Mouse (Mus musculus) mammary gland, adult 2 months (tissue): Measurements from ENCODE around the gene Stk11. TPM values are rescaled to one million over a fixed set of nuclear protein-coding genes. Genes with fewer than 3 reads are reported as not detected.

Source experiments
- polyA plus RNA-seq: library from polyadenylated mRNA; depleted of rRNA; stranded (reverse); fragments of >200 nt; gene quantifications from 2 replicates; pipeline ENCODE4 v1.2.3, GENCODE M21; 2012; ENCODE audit warnings: low replicate concordance; rRNA removed

Gene Stk11
- polyA plus RNA-seq, result 164 and 186 TPM in 2 replicates

DNA sequence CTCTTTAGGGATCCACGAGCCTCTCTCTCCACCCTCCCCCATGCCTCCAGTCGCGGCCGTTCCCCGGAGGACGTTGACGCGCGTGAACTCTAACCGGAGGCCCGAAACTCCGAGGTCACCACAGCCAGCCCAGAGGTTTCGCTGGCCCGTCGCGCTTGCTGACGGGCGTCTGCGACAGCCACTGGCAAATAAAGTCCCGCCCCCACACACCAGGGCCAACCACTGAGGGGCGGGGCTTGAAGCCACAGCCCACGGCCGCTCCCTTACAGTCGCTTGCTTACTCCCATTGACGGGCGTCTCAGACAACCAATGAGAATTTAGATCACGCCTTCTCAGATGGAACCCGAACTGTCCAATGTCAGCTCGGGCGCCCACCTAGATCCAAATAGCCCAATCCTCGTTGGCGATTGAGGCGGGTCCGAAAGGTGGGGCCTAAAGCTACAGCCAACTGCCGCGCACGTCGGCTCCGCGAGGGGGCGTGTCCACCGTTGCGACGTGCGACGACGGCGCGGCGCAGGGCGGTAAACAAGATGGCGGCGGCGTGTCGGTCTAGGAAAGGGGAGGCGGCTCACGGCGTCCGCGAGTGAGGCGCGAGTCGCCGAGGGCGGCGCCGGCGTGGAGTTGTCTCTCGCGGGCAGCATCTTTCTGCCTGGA lies at the start of gene Stk11:
Stk11 (plus strand) TSS at position 514 of the 654 bp plus-strand sequence.

GRCm38 (mm10) chr10:80105460-80105859 lies 10.1 kb upstream of the Stk11 start, which contains the start of gene Sbno2:
TSS of gene Sbno2 (minus strand) at chr10:80105571.

DNA sequence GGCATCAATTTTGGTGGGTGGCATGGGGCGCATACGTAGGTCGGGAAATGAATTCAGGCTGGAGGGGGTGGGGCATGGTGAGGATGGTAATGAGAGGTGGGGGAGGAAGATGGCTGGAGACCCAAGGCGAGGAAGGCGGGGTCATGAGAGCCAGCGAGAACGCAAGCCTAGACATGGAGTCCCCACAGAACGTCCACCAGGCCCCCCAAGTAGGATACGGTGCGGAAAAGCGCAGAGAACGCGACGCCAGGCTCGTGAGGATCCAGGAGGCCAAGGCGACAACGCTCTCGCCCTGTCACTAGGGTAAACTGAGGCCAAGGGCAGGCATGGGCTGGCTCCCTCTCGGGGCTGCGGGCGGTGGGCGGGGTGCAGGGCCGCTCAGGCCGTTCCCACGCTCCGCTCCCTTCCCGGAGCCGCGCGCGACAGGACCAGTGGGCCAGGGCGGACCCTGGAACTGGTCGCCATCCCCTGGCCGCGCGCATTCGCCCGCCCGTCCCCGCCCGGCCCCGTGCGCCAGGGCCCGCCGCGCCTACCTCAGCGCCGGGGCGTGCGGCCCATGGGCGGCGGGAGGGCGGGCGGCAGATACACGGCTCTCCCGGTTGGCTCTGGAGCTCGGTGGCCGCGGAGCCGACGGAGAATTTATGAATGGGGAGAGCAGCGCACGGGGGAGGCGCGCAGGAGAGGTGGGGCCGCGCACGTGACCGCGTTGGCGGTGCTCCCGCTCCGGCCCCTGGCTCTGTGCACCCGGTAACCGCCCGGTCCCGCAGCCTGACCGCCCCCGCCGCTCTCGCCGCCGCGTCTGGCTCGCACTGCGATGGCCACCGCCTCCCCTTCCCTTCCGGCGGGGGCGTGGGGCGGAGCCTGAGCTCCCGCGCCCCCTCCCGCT lies 23.2 kb downstream of the Stk11 start, which contains the start of gene Atp5d:
Atp5d (plus strand) TSS at position 80 of the 886 bp plus-strand sequence.

GRCm38 (mm10) chr10:80140666-80141035 lies 25.0 kb downstream of the Stk11 start, which contains the start of gene Cbarp:
TSS of gene Cbarp (minus strand) at chr10:80140835.

DNA sequence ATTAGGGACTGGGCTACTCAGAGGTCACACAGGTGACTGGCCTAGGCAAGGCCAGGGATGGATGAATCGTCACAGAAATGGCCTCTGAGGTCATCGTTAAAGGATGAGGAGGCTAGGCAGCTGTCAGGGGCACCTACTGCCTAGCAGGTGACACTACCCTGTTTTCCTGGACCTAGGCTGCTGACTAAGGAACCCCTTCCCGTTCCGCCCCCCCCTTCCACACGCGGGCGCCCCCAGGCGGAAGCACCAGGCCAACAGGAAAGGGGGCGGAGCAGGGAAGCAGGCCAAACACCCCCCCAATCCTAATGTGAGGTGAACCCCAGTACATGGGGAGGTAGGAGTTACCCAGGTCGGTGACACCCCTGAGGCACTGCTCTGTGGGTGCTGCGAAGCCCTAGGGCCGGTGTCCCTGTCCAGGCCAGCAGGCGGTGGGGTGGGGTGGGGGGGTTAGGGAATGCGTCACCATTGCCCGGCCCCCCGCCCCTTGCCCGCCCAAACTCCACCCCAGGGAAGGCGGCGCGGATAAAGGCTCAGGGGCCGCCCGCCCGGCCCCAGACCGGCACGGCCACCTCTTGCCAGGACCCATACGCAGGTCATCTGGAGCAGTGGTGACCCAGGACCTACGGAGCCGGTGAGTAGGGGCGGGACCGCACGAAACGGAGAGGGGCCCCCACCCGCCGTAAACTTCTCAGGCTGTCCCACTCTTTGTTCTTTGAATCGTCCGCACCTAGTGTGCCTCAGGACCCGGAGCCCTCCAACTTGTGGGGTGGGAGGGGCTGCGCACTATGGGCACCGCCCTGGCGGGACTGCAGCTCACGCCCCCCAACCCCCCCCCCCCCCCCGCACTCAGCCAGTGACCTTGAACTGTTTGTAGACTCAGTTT lies 32.4 kb downstream of the Stk11 start, which contains the start of gene Midn:
Midn (plus strand) TSS at position 554 of the 883 bp plus-strand sequence.

DNA sequence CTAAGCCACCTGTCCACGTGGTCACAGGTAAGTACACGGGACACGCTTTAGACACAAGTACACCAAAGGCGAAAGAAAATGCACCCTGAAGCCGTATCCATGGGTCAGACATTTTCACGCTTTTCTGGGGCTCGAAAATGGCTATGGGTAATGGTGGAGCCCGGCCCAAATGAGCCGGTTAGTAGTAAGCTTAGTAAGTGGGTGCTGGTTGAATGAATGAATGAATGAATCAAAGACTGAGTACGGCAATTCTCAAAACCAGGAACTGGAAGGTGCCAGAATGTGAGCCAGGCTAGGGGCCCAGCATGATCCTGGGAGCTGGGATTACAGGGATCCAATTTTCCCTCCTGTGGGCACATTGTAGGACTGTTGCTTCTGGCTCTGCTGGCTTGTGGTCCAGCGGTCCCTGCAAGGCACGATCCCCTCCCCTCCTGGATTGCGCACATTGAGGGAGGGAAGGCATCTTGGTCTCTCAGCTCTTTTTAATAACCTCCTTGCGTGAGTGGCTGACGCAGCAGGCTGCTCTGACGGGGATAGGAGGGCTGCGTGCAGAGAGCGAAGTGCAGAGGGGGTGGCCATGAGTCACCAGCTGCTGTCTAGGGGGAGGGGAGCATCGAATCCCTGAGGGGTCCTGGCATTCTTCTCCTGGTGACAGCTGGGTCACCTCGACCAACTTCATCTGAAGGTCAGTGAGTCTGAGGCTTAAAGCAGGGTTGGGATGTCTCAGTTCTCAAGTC lies 50.0 kb downstream of the Stk11 start, which contains the start of gene Cirbp:
Cirbp (plus strand) TSS at position 594 of the 737 bp plus-strand sequence.

GRCm38 (mm10) chr10:80172527-80173292 lies 57.1 kb downstream of the Stk11 start, which contains the start of gene 1600002K03Rik:
TSS of gene 1600002K03Rik (plus strand) at chr10:80172944.

DNA sequence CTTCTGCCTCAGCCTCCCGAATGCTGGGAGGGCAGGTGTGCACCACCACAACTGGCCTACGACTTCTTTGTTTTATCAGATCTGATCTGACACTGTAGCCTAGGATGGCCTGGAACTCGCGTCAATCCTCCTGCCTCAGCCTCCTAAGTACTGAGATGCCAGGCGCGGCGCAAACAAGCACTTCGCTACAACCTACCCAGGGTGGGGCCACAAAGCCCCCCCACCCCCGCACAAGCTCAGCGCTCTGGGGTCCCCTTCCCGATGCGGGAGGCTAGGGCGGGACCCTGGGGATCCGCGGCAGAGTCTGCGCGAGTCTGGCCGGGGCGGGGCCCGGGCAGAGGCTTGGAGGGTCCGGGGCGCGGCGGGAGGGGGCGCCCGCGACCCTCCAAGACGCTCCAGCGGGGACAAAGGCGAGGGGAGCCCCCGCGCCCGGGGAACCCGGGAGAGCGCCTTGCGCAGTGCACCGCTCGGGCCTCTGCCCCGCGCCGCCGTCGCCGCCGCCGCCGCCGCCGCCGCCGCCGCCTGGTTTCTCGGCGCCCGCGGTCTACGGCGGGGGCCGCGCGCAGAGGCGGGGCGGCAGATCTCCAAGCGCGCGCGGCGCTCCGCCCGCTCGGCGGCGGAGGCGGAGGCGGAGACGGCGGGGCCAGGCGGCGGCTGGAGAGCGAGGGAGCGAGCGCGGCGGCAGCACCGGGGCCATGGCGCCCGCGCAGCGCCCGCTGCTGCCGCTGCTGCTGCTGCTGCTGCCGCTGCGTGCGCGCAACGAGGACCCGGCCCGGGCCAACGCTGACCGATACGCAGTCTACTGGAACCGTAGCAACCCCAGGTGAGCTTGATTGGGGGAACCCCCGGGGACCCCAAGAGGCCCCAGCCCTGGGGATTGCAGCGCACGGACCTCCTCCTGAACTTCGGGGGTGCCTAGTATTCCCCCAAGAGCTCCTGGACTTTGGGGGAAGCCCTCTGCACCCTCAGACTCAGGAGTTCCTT lies 63.8 kb downstream of the Stk11 start, which contains the start of gene Efna2:
Efna2 (plus strand) TSS at position 415 of the 984 bp plus-strand sequence.

Other genes starting within 250 kb of the Stk11 start
- gene Prtn3, start 241.3 kb upstream of the Stk11 start, polyA plus RNA-seq, result 17.2 and 40.5 TPM in 2 replicates
- 29.8 and 33.3 TPM in 2 replicates for gene Plppr3, start 241.2 kb upstream of the Stk11 start, polyA plus RNA-seq
- 3.4 and 5.8 TPM in 2 replicates for gene Elane, start 229.6 kb upstream of the Stk11 start, polyA plus RNA-seq
- gene Cfd, start 224.9 kb upstream of the Stk11 start, polyA plus RNA-seq, result 26,645 and 44,997 TPM in 2 replicates
- 66.2 and 92.4 TPM in 2 replicates for gene Med16, start 206.9 kb upstream of the Stk11 start, polyA plus RNA-seq
- gene Gm26602, start 204.9 kb upstream of the Stk11 start, polyA plus RNA-seq, result not detected in 2 replicates
- 9.0 and 14.4 TPM in 2 replicates for gene Kiss1r, start 198.8 kb upstream of the Stk11 start, polyA plus RNA-seq
- 194 and 208 TPM in 2 replicates for gene R3hdm4, start 194.6 kb upstream of the Stk11 start, polyA plus RNA-seq
- 5.2 and 16.6 TPM in 2 replicates for gene Arid3a, start 188.8 kb upstream of the Stk11 start, polyA plus RNA-seq
- gene Wdr18, start 155.7 kb upstream of the Stk11 start, polyA plus RNA-seq, result 47.1 and 52.1 TPM in 2 replicates
- gene Grin3b, start 145.1 kb upstream of the Stk11 start, polyA plus RNA-seq, result 0.10 and 0.30 TPM in 2 replicates
- 304 and 505 TPM in 2 replicates for gene Tmem259, start 131.5 kb upstream of the Stk11 start, polyA plus RNA-seq
- 138 and 301 TPM in 2 replicates for gene Cnn2, start 127.2 kb upstream of the Stk11 start, polyA plus RNA-seq
- gene Abca7, start 119.3 kb upstream of the Stk11 start, polyA plus RNA-seq, result 23.5 and 40.2 TPM in 2 replicates
- 152 and 343 TPM in 2 replicates for gene Arhgap45, start 99.2 kb upstream of the Stk11 start, polyA plus RNA-seq
- gene Polr2e, start 76.0 kb upstream of the Stk11 start, polyA plus RNA-seq, result 129 and 172 TPM in 2 replicates
- gene Gpx4, start 68.6 kb upstream of the Stk11 start, polyA plus RNA-seq, result 1,265 and 1,308 TPM in 2 replicates
- 106 and 161 TPM in 2 replicates for gene Sbno2, start 10.2 kb upstream of the Stk11 start, polyA plus RNA-seq
- 1,044 and 2,712 TPM in 2 replicates for gene Atp5d, start 22.8 kb downstream of the Stk11 start, polyA plus RNA-seq
- 27.7 and 53.0 TPM in 2 replicates for gene Cbarp, start 25.0 kb downstream of the Stk11 start, polyA plus RNA-seq
- 83.5 and 239 TPM in 2 replicates for gene Midn, start 32.5 kb downstream of the Stk11 start, polyA plus RNA-seq
- gene Cirbp, start 50.2 kb downstream of the Stk11 start, polyA plus RNA-seq, result 93.4 and 153 TPM in 2 replicates
- gene 1600002K03Rik, start 57.1 kb downstream of the Stk11 start, polyA plus RNA-seq, result 11.7 and 15.0 TPM in 2 replicates
- 5.0 and 12.1 TPM in 2 replicates for gene Efna2, start 63.7 kb downstream of the Stk11 start, polyA plus RNA-seq
- gene Mum1, start 110.6 kb downstream of the Stk11 start, polyA plus RNA-seq, result 45.9 and 46.8 TPM in 2 replicates
- 857 and 948 TPM in 2 replicates for gene Ndufs7, start 133.3 kb downstream of the Stk11 start, polyA plus RNA-seq
- 41.6 and 54.2 TPM in 2 replicates for gene Gamt, start 145.2 kb downstream of the Stk11 start, polyA plus RNA-seq
- gene Dazap1, start 145.7 kb downstream of the Stk11 start, polyA plus RNA-seq, result 40.3 and 92.4 TPM in 2 replicates
- 1,242 and 1,668 TPM in 2 replicates for gene Rps15, start 176.7 kb downstream of the Stk11 start, polyA plus RNA-seq
- 1.4 and 1.9 TPM in 2 replicates for gene Apc2, start 180.2 kb downstream of the Stk11 start, polyA plus RNA-seq
- gene 2310011J03Rik, start 204.7 kb downstream of the Stk11 start, polyA plus RNA-seq, result 57.6 and 67.1 TPM in 2 replicates
- gene Pcsk4, start 213.7 kb downstream of the Stk11 start, polyA plus RNA-seq, result 18.9 and 31.0 TPM in 2 replicates
- gene Reep6, start 214.2 kb downstream of the Stk11 start, polyA plus RNA-seq, result 17.8 and 36.0 TPM in 2 replicates
- 47.3 and 58.2 TPM in 2 replicates for gene Adamtsl5, start 232.6 kb downstream of the Stk11 start, polyA plus RNA-seq
- 2.2 and 3.0 TPM in 2 replicates for gene Plk5, start 240.7 kb downstream of the Stk11 start, polyA plus RNA-seq